Mouse (Mus musculus): ENCODE measurements around the gene Nedd4.

DNA sequence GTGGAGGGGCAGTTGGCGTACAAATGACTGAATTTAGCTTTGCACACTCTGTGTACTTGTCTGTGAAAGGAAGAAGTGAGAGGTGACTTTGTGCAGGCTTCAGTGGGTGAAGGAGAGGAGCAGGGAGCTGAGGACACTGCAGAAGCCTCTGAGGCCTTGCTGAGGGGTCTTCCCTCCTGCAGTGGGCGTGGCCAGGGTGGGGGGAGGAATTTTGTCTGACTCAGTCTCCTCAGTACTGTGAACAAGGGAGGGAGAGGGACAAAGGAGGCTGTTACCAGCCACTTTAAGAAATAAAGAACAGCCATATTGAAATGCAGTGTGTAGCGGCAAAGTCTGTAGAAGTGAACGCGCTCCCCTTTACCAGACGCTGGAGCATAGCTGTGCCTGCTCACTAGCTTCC, 79.1 kb downstream of the Nedd4 start:
- no peak for TF ChIP-seq CTCF (IDR thresholded peaks at IDR 0.05; ENCODE audit: borderline replicate concordance, control insufficient read depth, extremely low read depth, insufficient read depth, low read length, poor library complexity)
- no peak for TF ChIP-seq POLR2A (IDR thresholded peaks at IDR 0.05; ENCODE audit: control insufficient read depth, extremely low read depth, insufficient read depth, low read length, poor library complexity)
